Mouse (Mus musculus): ENCODE data around the gene Sema4a.

Gene Sema4a

GRCm38 (mm10) chr3:88460983-88461696, at the start of gene Sema4a:
Gene Sema4a (minus strand): TSS chr3:88461182.
- DNase-seq = no peak

GRCm38 (mm10) chr3:88509692-88510420, 48.9 kb upstream of the Sema4a start, which contains the start of gene Lmna:
Gene Lmna (minus strand): TSS chr3:88509956.
- DNase-seq = peak; percentile 92

- peak; percentile 55 for DNase-seq
Measured at GRCm38 (mm10) chr3:88509250-88509649, 48.3 kb upstream of the Sema4a start.

DNA sequence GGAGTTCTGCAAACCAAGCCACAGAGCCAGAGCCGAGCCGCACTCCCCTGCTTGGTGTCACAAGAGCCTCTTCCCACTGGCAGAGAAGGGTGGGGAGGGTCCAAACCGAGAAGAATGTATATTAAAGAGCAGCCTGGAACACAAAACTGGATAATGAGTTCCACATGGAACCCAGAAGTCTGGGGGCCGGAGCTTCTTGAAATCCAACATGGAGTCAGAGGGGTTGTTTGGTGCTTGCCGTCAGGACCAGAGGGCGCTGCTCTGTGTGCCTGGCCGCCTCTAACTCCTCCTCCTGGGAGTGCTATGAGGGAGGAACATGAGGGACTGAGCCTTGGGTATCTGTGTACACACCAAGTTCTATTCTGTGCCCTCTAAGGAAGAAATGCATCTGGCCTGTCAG, 44.8 kb upstream of the Sema4a start:
- no peak for DNase-seq

DNA sequence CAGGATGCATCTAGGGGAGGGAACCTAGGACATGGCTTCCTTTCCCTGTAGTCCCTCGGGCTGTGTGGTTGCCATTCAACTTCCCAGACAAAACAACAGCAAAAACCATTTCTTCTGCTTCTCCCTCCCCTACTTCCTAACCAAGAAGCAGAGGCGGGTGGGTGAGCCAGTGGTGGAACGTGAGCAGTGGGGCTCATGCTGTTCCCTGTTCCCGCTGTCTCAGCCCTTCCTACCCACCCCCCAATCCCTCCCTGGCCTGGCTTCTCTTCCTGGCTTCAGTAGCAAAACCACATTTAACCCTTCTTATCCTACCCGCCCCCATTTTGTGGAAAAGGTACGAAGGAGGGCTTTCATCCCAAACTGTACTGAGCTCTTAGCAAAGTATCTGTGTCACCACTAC, 44.1 kb upstream of the Sema4a start:
- DNase-seq = no peak

- DNase-seq = no peak
Measured at GRCm38 (mm10) chr3:88503881-88504746, 43.1 kb upstream of the Sema4a start.

- no peak for DNase-seq
Measured at GRCm38 (mm10) chr3:88503505-88503863, 42.5 kb upstream of the Sema4a start.

- DNase-seq = peak; percentile 61
Measured at GRCm38 (mm10) chr3:88502641-88503504, 41.9 kb upstream of the Sema4a start.

GRCm38 (mm10) chr3:88502031-88502571, 41.1 kb upstream of the Sema4a start:
- DNase-seq = no peak

GRCm38 (mm10) chr3:88501366-88502030, 40.5 kb upstream of the Sema4a start:
- DNase-seq = no peak

DNA sequence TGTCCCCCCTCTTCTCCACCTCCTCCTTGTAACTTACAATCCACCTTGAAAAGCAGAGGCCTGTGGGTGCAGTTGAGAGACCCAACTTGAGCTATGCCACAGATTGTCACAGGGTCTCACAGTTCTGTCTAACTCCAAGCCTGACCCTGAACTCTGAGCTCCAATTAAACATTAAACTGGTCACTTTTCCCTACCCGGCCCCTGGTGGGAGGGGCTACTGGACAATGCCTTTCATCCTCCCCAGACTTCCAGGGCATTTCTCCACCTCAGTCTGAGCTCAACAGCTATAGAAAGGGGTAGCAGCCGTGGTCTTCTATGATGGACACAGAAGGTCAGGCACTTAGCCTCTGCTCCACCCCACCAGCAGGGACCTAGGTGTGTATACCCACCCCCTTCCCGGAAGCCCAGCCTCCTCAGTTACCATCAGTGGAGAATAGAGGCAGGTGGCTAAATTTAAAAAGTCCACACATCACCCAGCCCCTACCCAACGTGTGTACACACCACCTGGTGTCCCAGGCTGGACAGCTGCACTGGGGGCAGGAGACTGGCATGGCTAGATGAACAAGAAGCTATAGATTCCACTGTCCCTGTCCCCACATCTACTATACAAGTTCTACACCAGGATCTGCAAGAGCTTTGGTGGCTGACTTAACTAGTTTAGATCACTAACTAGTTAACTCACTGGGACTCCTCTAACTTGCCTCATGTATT, 39.8 kb upstream of the Sema4a start:
- no peak for DNase-seq

DNA sequence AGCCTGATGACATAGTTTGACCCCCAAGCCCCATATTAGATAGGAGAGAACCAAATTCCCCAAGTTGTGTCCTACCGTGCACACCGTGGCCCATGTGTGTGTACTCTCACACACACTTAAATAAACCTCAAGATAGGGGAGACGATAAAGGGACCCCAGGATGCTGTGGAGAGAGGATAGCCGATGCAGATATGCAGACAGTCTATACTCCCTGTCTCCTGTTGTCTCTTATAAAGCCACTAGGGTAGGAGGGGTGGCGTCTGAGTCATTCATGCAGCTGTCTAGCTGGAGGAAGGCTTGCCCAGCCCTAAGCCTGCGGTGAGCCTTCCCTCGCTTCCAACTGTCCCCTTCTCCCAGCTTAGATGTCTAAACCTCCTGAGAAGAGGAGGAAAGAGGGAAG, 39.1 kb upstream of the Sema4a start:
- no peak for DNase-seq

DNA sequence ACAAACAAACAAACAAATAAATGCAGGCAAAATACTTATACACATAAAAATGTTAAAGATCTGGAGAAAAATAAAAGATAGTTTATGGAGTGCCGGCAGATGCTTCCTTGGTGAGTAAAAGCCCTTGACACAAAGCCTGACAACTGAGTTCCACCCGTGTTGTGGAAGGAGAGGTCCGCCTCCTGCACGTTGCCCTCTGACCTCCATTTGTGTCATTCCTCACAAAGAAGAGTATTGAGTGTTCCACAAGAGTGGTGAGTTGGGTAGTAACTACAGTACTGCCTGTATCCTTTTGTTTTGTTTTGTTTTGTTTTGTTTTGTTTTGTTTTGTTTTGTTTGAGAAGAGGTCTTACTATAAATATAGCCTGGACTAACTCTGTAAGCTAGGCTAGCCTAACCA, 38.6 kb upstream of the Sema4a start:
- no peak for DNase-seq

DNA sequence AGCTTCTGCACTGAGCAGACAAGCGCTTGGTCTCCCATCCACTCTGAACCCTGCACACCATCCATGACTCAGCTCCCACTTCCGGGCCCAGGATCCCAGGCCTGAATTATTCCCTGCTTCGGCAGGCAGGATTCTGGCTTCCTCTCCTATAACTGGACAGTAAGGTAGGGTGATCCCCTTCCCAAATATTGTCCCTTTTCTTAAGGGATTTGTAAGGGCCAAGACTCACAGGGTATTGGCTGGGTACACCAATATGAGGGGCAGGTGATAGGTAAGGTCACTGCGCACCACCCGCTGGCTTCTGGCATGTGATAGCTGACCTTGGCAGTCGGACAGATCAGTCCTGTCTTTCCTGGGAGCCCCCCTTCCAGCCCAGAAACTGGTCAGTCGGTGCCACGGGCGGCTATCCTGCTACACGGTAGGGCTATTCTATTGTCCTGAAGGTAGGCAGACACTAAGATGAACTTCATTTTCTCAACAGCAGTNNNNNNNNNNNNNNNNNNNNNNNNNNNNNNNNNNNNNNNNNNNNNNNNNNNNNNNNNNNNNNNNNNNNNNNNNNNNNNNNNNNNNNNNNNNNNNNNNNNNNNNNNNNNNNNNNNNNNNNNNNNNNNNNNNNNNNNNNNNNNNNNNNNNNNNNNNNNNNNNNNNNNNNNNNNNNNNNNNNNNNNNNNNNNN, 34.9 kb upstream of the Sema4a start:
- DNase-seq = no peak

DNA sequence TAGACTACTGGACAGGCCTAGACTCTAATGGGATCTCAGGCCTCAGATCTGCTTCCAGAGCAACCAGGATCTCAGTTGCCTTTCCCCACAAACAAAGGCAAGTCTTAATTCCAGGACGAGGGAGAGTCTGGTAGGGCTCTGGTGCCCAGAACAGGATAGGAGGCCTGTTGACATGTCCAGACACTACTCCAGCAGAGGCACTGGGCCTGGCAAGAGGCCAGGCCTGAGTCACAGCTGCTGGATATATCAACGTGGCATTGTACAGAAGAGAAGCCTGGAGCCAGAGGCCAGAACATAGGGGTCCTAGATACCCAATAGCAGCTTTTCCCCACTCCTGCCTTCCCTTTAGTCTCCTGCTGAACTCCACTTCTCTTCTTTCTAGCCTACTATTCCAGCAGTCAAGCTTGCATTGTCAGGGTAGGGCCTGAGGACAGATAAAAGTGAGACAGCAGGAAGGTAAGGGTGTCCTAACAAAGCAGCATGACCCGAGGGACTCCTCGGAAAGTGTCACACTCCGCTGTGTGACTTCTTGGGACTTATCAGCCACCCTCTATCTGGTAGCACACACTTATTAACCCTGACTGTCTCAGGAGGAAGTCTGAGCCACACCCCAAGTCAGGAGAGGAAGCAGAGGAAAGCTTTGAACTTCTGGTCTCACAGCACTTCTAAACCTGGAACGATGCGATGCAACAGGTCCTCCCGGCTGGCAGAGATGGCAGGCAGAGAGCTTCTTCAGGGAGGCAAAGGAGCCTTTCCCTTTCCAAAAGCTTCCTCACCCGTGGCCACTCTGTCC, 34.0 kb upstream of the Sema4a start:
- no peak for DNase-seq

- DNase-seq = no peak
Measured at GRCm38 (mm10) chr3:88493706-88494582, 33.0 kb upstream of the Sema4a start.

GRCm38 (mm10) chr3:88487396-88487795, 26.4 kb upstream of the Sema4a start:
- no peak for DNase-seq

GRCm38 (mm10) chr3:88486887-88487286, 25.9 kb upstream of the Sema4a start:
- no peak for DNase-seq
